Mouse (Mus musculus): ENCODE measurements around the gene Lrrc3b. TPM values are rescaled to one million over a fixed set of nuclear protein-coding genes. Genes with fewer than 3 reads are reported as not detected.

Gene Lrrc3b
- polyA plus RNA-seq, 1 experiment: 2.9 TPM

GRCm38 (mm10) chr14:15376786-15377185, 62.0 kb downstream of the Lrrc3b start:
- peak; percentile 23 for DNase-seq
- no peak overlapping the region for H3K27ac ChIP-seq (ENCODE audit: insufficient read depth, low read depth, low read length)
- no peaks in the 10 kb centered on the region for H3K36me3 ChIP-seq (ENCODE audit: control insufficient read depth, insufficient read depth, low read length)
- no peaks in the 10 kb centered on the region for H3K27me3 ChIP-seq (replicated peaks; ENCODE audit: control insufficient read depth, insufficient read depth, low read length)
- H3K4me3 ChIP-seq (ENCODE audit: insufficient read depth, low read depth, low read length): no peak overlapping the region
- 76% methylated on average over 1 of the region's 1 CpGs for WGBS
- peaks cover 5% of the 10 kb centered on the region; the same call in 1 of the 2 replicates for H3K4me1 ChIP-seq (ENCODE audit: control insufficient read depth, insufficient read depth, low read length)
- TF ChIP-seq POLR2A (IDR thresholded peaks at IDR 0.05; ENCODE audit: low read depth, low read length) (no peak), CTCF (conservative IDR thresholded peaks at IDR 0.05; ENCODE audit: insufficient read depth, insufficient read length, low read depth, low read length) (no peak)

DNA sequence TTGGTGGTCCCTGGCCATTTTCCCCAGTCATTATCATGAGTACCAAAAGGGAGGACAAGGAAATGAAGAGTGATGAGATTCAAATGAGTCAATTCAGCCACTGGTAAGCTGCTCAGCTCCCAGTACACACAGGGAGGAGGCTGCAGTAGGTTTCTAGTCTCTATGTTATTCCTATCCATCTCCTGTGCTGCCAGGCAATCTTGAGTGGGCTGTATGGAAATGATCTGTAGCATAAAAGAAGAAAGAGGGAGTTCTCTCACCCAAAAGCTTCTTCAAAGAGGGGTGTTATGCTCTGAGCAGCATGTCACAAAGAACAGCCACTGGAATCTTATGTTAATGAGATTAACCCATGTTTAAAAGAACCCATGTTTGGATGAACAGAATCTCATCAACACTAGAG, 64.5 kb downstream of the Lrrc3b start:
- peaks cover 5% of the 10 kb centered on the region; the same call in 1 of the 2 replicates for H3K4me1 ChIP-seq (ENCODE audit: control insufficient read depth, insufficient read depth, low read length)
- H3K27ac ChIP-seq (ENCODE audit: insufficient read depth, low read depth, low read length): no peak overlapping the region
- DNase-seq: no peak
- H3K4me3 ChIP-seq (ENCODE audit: insufficient read depth, low read depth, low read length): no peak overlapping the region
- H3K27me3 ChIP-seq (replicated peaks; ENCODE audit: control insufficient read depth, insufficient read depth, low read length): no peaks in the 10 kb centered on the region
- TF ChIP-seq POLR2A (IDR thresholded peaks at IDR 0.05; ENCODE audit: low read depth, low read length) (no peak), CTCF (conservative IDR thresholded peaks at IDR 0.05; ENCODE audit: insufficient read depth, insufficient read length, low read depth, low read length) (no peak)
- H3K36me3 ChIP-seq (ENCODE audit: control insufficient read depth, insufficient read depth, low read length): no peaks in the 10 kb centered on the region

DNA sequence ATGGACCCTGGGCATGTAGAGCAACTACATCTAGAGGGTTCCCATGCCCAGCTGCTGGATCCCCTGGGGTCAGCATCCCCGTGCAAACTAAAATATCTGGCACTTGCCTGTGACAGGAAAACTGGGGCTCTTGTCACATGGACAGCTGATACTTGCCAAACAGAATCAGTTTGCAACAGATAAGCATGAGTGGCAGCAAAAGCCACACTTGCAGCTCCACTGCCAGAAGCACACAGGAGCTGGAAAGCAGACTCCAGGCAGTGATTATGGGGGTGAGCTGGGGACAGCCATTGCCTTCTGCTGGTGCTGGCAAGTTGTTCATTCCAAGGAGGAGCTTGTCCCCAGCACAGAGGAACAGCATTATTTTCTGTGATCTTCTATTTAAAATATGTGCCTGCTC, 65.8 kb downstream of the Lrrc3b start:
- H3K36me3 ChIP-seq (ENCODE audit: control insufficient read depth, insufficient read depth, low read length): no peaks in the 10 kb centered on the region
- no peak overlapping the region for H3K4me3 ChIP-seq (ENCODE audit: insufficient read depth, low read depth, low read length)
- no peak overlapping the region for H3K27ac ChIP-seq (ENCODE audit: insufficient read depth, low read depth, low read length)
- H3K4me1 ChIP-seq (ENCODE audit: control insufficient read depth, insufficient read depth, low read length): peaks cover 5% of the 10 kb centered on the region; the same call in 1 of the 2 replicates
- no peak for DNase-seq
- 43% methylated on average over 1 of the region's 1 CpGs for WGBS
- no peak for TF ChIP-seq POLR2A (IDR thresholded peaks at IDR 0.05; ENCODE audit: low read depth, low read length)
- TF ChIP-seq CTCF (conservative IDR thresholded peaks at IDR 0.05; ENCODE audit: insufficient read depth, insufficient read length, low read depth, low read length): no peak
- no peaks in the 10 kb centered on the region for H3K27me3 ChIP-seq (replicated peaks; ENCODE audit: control insufficient read depth, insufficient read depth, low read length)

DNA sequence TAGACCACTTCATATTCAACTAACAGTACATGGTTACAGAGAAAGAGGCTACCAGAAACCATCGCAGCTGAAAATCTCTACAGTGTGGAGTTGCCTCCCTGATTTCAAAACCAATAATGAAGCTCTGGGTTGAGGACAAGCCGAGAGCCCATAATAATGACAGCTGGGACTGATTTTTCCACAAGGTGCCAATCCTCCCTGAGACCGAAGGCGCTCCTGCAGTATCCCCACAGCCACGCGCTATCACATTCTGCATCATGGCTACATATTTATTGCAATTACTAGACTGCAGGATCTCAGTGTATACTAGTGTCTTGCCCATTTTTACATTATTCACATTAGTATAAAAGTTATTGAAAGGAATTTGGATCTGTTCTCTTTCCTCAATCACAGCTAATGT, 73.7 kb downstream of the Lrrc3b start:
- Histone ChIP-seq H3K36me3 (ENCODE audit: control insufficient read depth, insufficient read depth, low read length) (no peaks in the 10 kb centered on the region), H3K4me1 (ENCODE audit: control insufficient read depth, insufficient read depth, low read length) (no peaks in the 10 kb centered on the region), H3K27me3 (replicated peaks; ENCODE audit: control insufficient read depth, insufficient read depth, low read length) (no peaks in the 10 kb centered on the region), H3K4me3 (ENCODE audit: insufficient read depth, low read depth, low read length) (no peak overlapping the region), H3K27ac (ENCODE audit: insufficient read depth, low read depth, low read length) (no peak overlapping the region)
- no peak for TF ChIP-seq CTCF (conservative IDR thresholded peaks at IDR 0.05; ENCODE audit: insufficient read depth, insufficient read length, low read depth, low read length)
- 94% methylated on average over 6 of the region's 6 CpGs for WGBS
- no peak for DNase-seq

- no peak for DNase-seq
- H3K27me3 ChIP-seq (replicated peaks; ENCODE audit: control insufficient read depth, insufficient read depth, low read length): no peaks in the 10 kb centered on the region
- no peaks in the 10 kb centered on the region for H3K4me1 ChIP-seq (ENCODE audit: control insufficient read depth, insufficient read depth, low read length)
- 45% methylated on average over 1 of the region's 1 CpGs for WGBS
- H3K27ac ChIP-seq (ENCODE audit: insufficient read depth, low read depth, low read length): no peak overlapping the region
- no peak overlapping the region for H3K4me3 ChIP-seq (ENCODE audit: insufficient read depth, low read depth, low read length)
- H3K36me3 ChIP-seq (ENCODE audit: control insufficient read depth, insufficient read depth, low read length): no peaks in the 10 kb centered on the region
- no peak for TF ChIP-seq POLR2A (IDR thresholded peaks at IDR 0.05; ENCODE audit: low read depth, low read length)
- TF ChIP-seq CTCF (conservative IDR thresholded peaks at IDR 0.05; ENCODE audit: insufficient read depth, insufficient read length, low read depth, low read length): no peak
Measured at GRCm38 (mm10) chr14:15359893-15360292, 78.9 kb downstream of the Lrrc3b start.

- no peaks in the 10 kb centered on the region for H3K27me3 ChIP-seq (replicated peaks; ENCODE audit: control insufficient read depth, insufficient read depth, low read length)
- TF ChIP-seq CTCF (conservative IDR thresholded peaks at IDR 0.05; ENCODE audit: insufficient read depth, insufficient read length, low read depth, low read length): no peak
- TF ChIP-seq POLR2A (IDR thresholded peaks at IDR 0.05; ENCODE audit: low read depth, low read length): no peak
- WGBS: 72% methylated on average over 3 of the region's 3 CpGs
Measured at GRCm38 (mm10) chr14:15359134-15359533, 79.7 kb downstream of the Lrrc3b start.

DNA sequence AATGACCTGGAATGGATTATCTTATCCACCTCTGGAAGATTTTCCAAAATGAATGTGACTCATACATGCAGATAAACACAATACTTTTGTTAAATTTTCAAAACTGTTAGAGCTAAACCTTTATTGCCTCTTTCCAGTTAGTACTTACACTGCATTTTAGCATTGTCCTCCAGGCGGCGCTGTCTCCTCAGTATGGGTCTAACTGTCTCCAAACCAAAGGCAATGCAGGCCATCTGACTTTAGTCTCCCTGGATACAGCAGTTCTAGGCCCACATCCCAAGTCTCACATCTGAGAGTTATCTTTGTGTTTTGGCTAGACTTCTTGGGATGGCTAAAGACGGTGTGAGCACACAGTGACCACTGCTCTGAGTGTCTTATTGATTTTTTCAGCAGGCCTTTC, 83.3 kb downstream of the Lrrc3b start:
- WGBS: 20% methylated on average over 3 of the region's 3 CpGs
- Histone ChIP-seq H3K27ac (ENCODE audit: insufficient read depth, low read depth, low read length) (no peak overlapping the region), H3K27me3 (replicated peaks; ENCODE audit: control insufficient read depth, insufficient read depth, low read length) (no peaks in the 10 kb centered on the region), H3K4me3 (ENCODE audit: insufficient read depth, low read depth, low read length) (no peak overlapping the region), H3K4me1 (ENCODE audit: control insufficient read depth, insufficient read depth, low read length) (no peaks in the 10 kb centered on the region), H3K36me3 (ENCODE audit: control insufficient read depth, insufficient read depth, low read length) (no peaks in the 10 kb centered on the region)
- TF ChIP-seq POLR2A (IDR thresholded peaks at IDR 0.05; ENCODE audit: low read depth, low read length) (no peak), CTCF (conservative IDR thresholded peaks at IDR 0.05; ENCODE audit: insufficient read depth, insufficient read length, low read depth, low read length) (peak; percentile 70)
- DNase-seq: peak; percentile 67

More at GRCm38 (mm10) chr14:15359134-15359533, 79.7 kb downstream of the Lrrc3b start:
- no peak for DNase-seq
- no peak overlapping the region for H3K27ac ChIP-seq (ENCODE audit: insufficient read depth, low read depth, low read length)
- no peaks in the 10 kb centered on the region for H3K36me3 ChIP-seq (ENCODE audit: control insufficient read depth, insufficient read depth, low read length)
- no peak overlapping the region for H3K4me3 ChIP-seq (ENCODE audit: insufficient read depth, low read depth, low read length)
- no peaks in the 10 kb centered on the region for H3K4me1 ChIP-seq (ENCODE audit: control insufficient read depth, insufficient read depth, low read length)

- no peak overlapping the region for H3K27ac ChIP-seq (ENCODE audit: insufficient read depth, low read depth, low read length)
- no peaks in the 10 kb centered on the region for H3K27me3 ChIP-seq (replicated peaks; ENCODE audit: control insufficient read depth, insufficient read depth, low read length)
- WGBS: 61% methylated on average over 5 of the region's 5 CpGs
- no peaks in the 10 kb centered on the region for H3K36me3 ChIP-seq (ENCODE audit: control insufficient read depth, insufficient read depth, low read length)
- H3K4me1 ChIP-seq (ENCODE audit: control insufficient read depth, insufficient read depth, low read length): no peaks in the 10 kb centered on the region
- no peak for DNase-seq
- TF ChIP-seq POLR2A (IDR thresholded peaks at IDR 0.05; ENCODE audit: low read depth, low read length) (no peak), CTCF (conservative IDR thresholded peaks at IDR 0.05; ENCODE audit: insufficient read depth, insufficient read length, low read depth, low read length) (no peak)
- no peak overlapping the region for H3K4me3 ChIP-seq (ENCODE audit: insufficient read depth, low read depth, low read length)
Measured at GRCm38 (mm10) chr14:15354299-15354698, 84.5 kb downstream of the Lrrc3b start.

All from kidney, adult 2 months (tissue).